In the genomic region with DNA sequence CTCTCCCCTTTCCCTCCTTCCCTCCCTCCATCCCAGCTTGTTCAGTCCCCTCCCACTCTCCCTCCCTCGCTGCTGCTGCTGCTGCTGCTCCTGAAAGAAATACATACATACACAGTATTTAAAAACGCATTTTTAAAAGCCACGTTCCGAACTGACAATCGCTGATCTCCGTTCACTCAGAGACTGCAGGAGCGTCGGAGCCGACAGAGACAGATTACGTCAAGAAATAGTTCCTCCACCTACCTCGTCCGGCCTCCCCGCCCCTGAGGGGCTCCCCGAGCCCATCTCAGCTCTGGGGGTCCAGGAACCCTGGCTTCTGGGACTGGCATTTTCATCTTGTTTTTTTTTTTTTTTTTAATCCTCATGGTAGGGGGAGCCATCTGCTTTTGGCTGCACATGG, we compare ENCODE assay signal across 11 mouse cellular contexts. TPM values are rescaled to one million over a fixed set of nuclear protein-coding genes. Genes with fewer than 3 reads are reported as not detected.
DNase-seq lines count a peak whose midpoint lies in the region; ATAC-seq and TF ChIP-seq lines count a peak whose summit lies in the region.
"Had no signal": no experiment of that assay in that cellular context is flagged by ENCODE, and none has a peak within 500 bp of the region (broad histone marks: within the 10 kb centered on the region; RNA-seq: fewer than 3 reads in every experiment).

No protein-coding gene starts in this region.

- no peak for TF ChIP-seq CTCF in heart, adult 2 months (IDR thresholded peaks at IDR 0.05)
- no peak for TF ChIP-seq CTCF in forebrain, postnatal 0 days (IDR thresholded peaks at IDR 0.05; ENCODE audit: low read depth)

- no peak overlapping the region for H3K27ac ChIP-seq in heart, embryonic 16.5 days (ENCODE audit: low read length)
- no peak overlapping the region for H3K27ac ChIP-seq in heart, adult 2 months
- H3K27ac ChIP-seq in ES-E14 (ENCODE audit: insufficient read depth, low read depth, low read length, poor library complexity, severe bottlenecking): no peak overlapping the region
- H3K27ac ChIP-seq in forebrain, postnatal 0 days (ENCODE audit: low read depth, low read length): no peak overlapping the region
- H3K27ac ChIP-seq in midbrain, embryonic 13.5 days: no peak overlapping the region

- WGBS in heart, embryonic 16.5 days: 1% methylated on average over 14 of the region's 14 CpGs
- 3% methylated on average over 14 of the region's 14 CpGs for WGBS in heart, adult 2 months
- under 1% methylated on average over 14 of the region's 14 CpGs for WGBS in forebrain, postnatal 0 days
- WGBS in midbrain, embryonic 13.5 days: under 1% methylated on average over 14 of the region's 14 CpGs

- no peak for ATAC-seq in heart, embryonic 16.5 days (replicated peaks; ENCODE audit: extremely low read depth, insufficient read depth, low FRiP score)
- no peak for ATAC-seq in forebrain, postnatal 0 days
- no peak for ATAC-seq in midbrain, embryonic 13.5 days
- no peak for ATAC-seq in activated CD4-positive, CD25-positive, alpha-beta regulatory T cell, adult 4 months

- peaks cover 93% of the 10 kb centered on the region for H3K27me3 ChIP-seq in heart, embryonic 16.5 days (ENCODE audit: control insufficient read depth, insufficient read depth, low read length)
- H3K27me3 ChIP-seq in heart, adult 2 months (ENCODE audit: control insufficient read depth, insufficient read depth, low read length): peaks cover 27% of the 10 kb centered on the region
- H3K27me3 ChIP-seq in forebrain, postnatal 0 days (ENCODE audit: insufficient read depth, low read length): peaks cover 93% of the 10 kb centered on the region
- H3K27me3 ChIP-seq in midbrain, embryonic 13.5 days: peaks cover 100% of the 10 kb centered on the region

- no peak for TF ChIP-seq POLR2A in heart, adult 2 months (IDR thresholded peaks at IDR 0.05; ENCODE audit: insufficient read depth, low read depth, low read length)

- peaks cover 7% of the 10 kb centered on the region for H3K4me1 ChIP-seq in heart, embryonic 16.5 days (ENCODE audit: control insufficient read depth, insufficient read depth, low read length)
- H3K4me1 ChIP-seq in heart, adult 2 months (ENCODE audit: control insufficient read depth, insufficient read depth, low read length): no peaks in the 10 kb centered on the region
- H3K4me1 ChIP-seq in ES-E14 (ENCODE audit: control insufficient read depth in 2 of 2, insufficient read depth in 2 of 2, low read length in 2 of 2, poor library complexity in 1 of 2): peaks cover 0 to 4% of the 10 kb centered on the region in 2 experiments; a peak in 1 of 4 replicates
- H3K4me1 ChIP-seq in forebrain, postnatal 0 days (ENCODE audit: insufficient read depth): no peaks in the 10 kb centered on the region
- peaks cover 7% of the 10 kb centered on the region; the same call in 1 of the 2 replicates for H3K4me1 ChIP-seq in midbrain, embryonic 13.5 days (replicated peaks)

- in situ Hi-C loops in ES-E14 (cut with MboI; ENCODE audit: low sequenced_read_pairs in 2 of 2, unreplicated experiment in 2 of 2): loop anchor here in 1 of 2 experiments (10.0 to 25.0 kb wide), 3 partner anchors 56 to 331 kb away; a partner anchor contains a TSS

- H3K4me3 ChIP-seq in heart, embryonic 16.5 days (ENCODE audit: low read length): no peak overlapping the region
- no peak overlapping the region for H3K4me3 ChIP-seq in heart, adult 2 months
- peak overlapping the region; percentile 8 to 60; a peak in 3 of 4 replicates for H3K4me3 ChIP-seq in ES-E14 (ENCODE audit: insufficient read depth in 1 of 2, low read depth in 1 of 2, low read length in 2 of 2, poor library complexity in 1 of 2, severe bottlenecking in 1 of 2)
- H3K4me3 ChIP-seq in forebrain, postnatal 0 days (ENCODE audit: low read depth, low read length): peak overlapping the region; percentile 16
- 0 out of 2 replicates have a peak overlapping the region, but pooled peaks have one; percentile 15 for H3K4me3 ChIP-seq in midbrain, embryonic 13.5 days (replicated peaks)

- 0 out of 2 replicates have a peak overlapping the region, but pooled peaks have one; percentile 46 for H3K4me2 ChIP-seq in heart, embryonic 16.5 days (ENCODE audit: low read depth, low read length)
- peak overlapping the region; percentile 33; the same call in 1 of the 2 replicates for H3K4me2 ChIP-seq in forebrain, postnatal 0 days (ENCODE audit: low read depth)
- peak overlapping the region; percentile 45 for H3K4me2 ChIP-seq in midbrain, embryonic 13.5 days (replicated peaks)

- H3K9me3 ChIP-seq in heart, embryonic 16.5 days (replicated peaks; ENCODE audit: control insufficient read depth, low read length): no peaks in the 10 kb centered on the region
- no peaks in the 10 kb centered on the region for H3K9me3 ChIP-seq in ES-E14 (ENCODE audit: control insufficient read depth, insufficient read depth, low read depth, low read length)
- H3K9me3 ChIP-seq in forebrain, postnatal 0 days (ENCODE audit: low read length): no peaks in the 10 kb centered on the region
- H3K9me3 ChIP-seq in midbrain, embryonic 13.5 days: no peaks in the 10 kb centered on the region

- H3K36me3 ChIP-seq in heart, embryonic 16.5 days (ENCODE audit: control insufficient read depth, insufficient read depth): no peaks in the 10 kb centered on the region
- H3K36me3 ChIP-seq in heart, adult 2 months (ENCODE audit: control insufficient read depth, insufficient read depth, low read length): no peaks in the 10 kb centered on the region
- H3K36me3 ChIP-seq in ES-E14 (ENCODE audit: control insufficient read depth, insufficient read depth, low read length, poor library complexity, severe bottlenecking): no peaks in the 10 kb centered on the region
- H3K36me3 ChIP-seq in forebrain, postnatal 0 days (ENCODE audit: insufficient read depth): no peaks in the 10 kb centered on the region
- no peaks in the 10 kb centered on the region for H3K36me3 ChIP-seq in midbrain, embryonic 13.5 days

- TF ChIP-seq EP300 in heart, adult 2 months (IDR thresholded peaks at IDR 0.05; ENCODE audit: insufficient read depth, low read depth, low read length): no peak

- no peak overlapping the region for H3K9ac ChIP-seq in heart, embryonic 16.5 days (ENCODE audit: low read length)
- no peak overlapping the region for H3K9ac ChIP-seq in heart, adult 2 months (ENCODE audit: low read depth, low read length)
- H3K9ac ChIP-seq in ES-E14 (ENCODE audit: insufficient read depth, low read depth, low read length, poor library complexity, severe bottlenecking): no peak overlapping the region
- no peak overlapping the region for H3K9ac ChIP-seq in forebrain, postnatal 0 days
- H3K9ac ChIP-seq in midbrain, embryonic 13.5 days (replicated peaks): no peak overlapping the region

- DNase-seq in heart, adult 2 months: no peak
- DNase-seq in ES-E14 (ENCODE audit: low read depth, low spot score): no peak
- no peak for DNase-seq in forebrain, postnatal 0 days
- no peak for DNase-seq in ovary, postnatal 10 days (ENCODE audit: low spot score)
- no peak for DNase-seq in adrenal gland, adult 2 months
- DNase-seq: thymus, postnatal 25 days had no signal

- intact Hi-C loops in heart, adult 2 months (cut with DNase I): loop anchor here (10.0 kb wide), 1 partner anchor 324 kb away; no protein-coding TSS in a partner anchor

- no peaks in the 10 kb centered on the region for H3K79me2 ChIP-seq in heart, adult 2 months (replicated peaks; ENCODE audit: control insufficient read depth, insufficient read depth, low read length)

RNA-seq across cellular contexts. Expression of a gene that starts 4.7 kb away (rescaled TPM):
- polyA plus RNA-seq in heart, embryonic 16.5 days (2015; fragmentation: Nextera tagmentation; extraction: Ambion mirVana): not detected in 2 replicates
- total RNA-seq in heart, adult 2 months (2021): not detected
- polyA plus RNA-seq in heart, adult 2 months (2012; rRNA removed): not detected in 2 replicates
- total RNA-seq in ES-E14 (2012; rRNA removed): 0.54 TPM in 1 of 2 replicates, not detected in the other
- not detected in 2 replicates for total RNA-seq in forebrain, postnatal 0 days (2014; rRNA removed)
- not detected in 2 replicates for polyA plus RNA-seq in forebrain, postnatal 0 days (2015; fragmentation: Nextera tagmentation; extraction: Ambion mirVana)
- polyA plus RNA-seq in midbrain, embryonic 13.5 days (2015; fragmentation: Nextera tagmentation; extraction: Ambion mirVana): not detected in 2 replicates
- polyA plus RNA-seq in activated CD4-positive, CD25-positive, alpha-beta regulatory T cell, adult 4 months (2017; shearing (Covaris generic)): not detected
- total RNA-seq in adrenal gland, adult 2 months (2021): 1 to 10 TPM in 1 of 2 experiments, under 1 TPM in 1; 0.49 to 1.8 TPM
- 3.7 and 6.7 TPM in 2 replicates for polyA plus RNA-seq in adrenal gland, adult 2 months (2012; rRNA removed)
- total RNA-seq: left cerebral cortex, adult 8-10 months; neutrophil, adult 5-6 weeks had no signal

RNA-seq across cellular contexts. Expression of a gene that starts 9.5 kb away (rescaled TPM):
- not detected in 2 replicates for polyA plus RNA-seq in heart, embryonic 16.5 days (2015; fragmentation: Nextera tagmentation; extraction: Ambion mirVana)
- total RNA-seq in heart, adult 2 months (2021): not detected
- polyA plus RNA-seq in heart, adult 2 months (2012; rRNA removed): not detected in 2 replicates
- total RNA-seq in ES-E14 (2012; rRNA removed): 0.22 TPM in 1 of 2 replicates, not detected in the other
- total RNA-seq in forebrain, postnatal 0 days (2014; rRNA removed): not detected in 2 replicates
- not detected in 2 replicates for polyA plus RNA-seq in forebrain, postnatal 0 days (2015; fragmentation: Nextera tagmentation; extraction: Ambion mirVana)
- polyA plus RNA-seq in midbrain, embryonic 13.5 days (2015; fragmentation: Nextera tagmentation; extraction: Ambion mirVana): not detected in 2 replicates
- polyA plus RNA-seq in activated CD4-positive, CD25-positive, alpha-beta regulatory T cell, adult 4 months (2017; shearing (Covaris generic)): under 1 TPM in 1 of 2 experiments, not detected in 1; 0.15 TPM
- total RNA-seq in adrenal gland, adult 2 months (2021): 10 to 100 TPM; 30.6 to 40.1 TPM
- 13.4 and 17.9 TPM in 2 replicates for polyA plus RNA-seq in adrenal gland, adult 2 months (2012; rRNA removed)
- total RNA-seq: left cerebral cortex, adult 8-10 months; neutrophil, adult 5-6 weeks had no signal

RNA-seq across cellular contexts. Expression of a gene that starts 13.7 kb away (rescaled TPM):
- polyA plus RNA-seq in heart, embryonic 16.5 days (2015; fragmentation: Nextera tagmentation; extraction: Ambion mirVana): 0.11 and 0.14 TPM in 2 replicates
- not detected for total RNA-seq in heart, adult 2 months (2021)
- 0.20 TPM in 1 of 2 replicates, not detected in the other for polyA plus RNA-seq in heart, adult 2 months (2012; rRNA removed)
- 0.22 TPM in 1 of 2 replicates, not detected in the other for total RNA-seq in ES-E14 (2012; rRNA removed)
- total RNA-seq in forebrain, postnatal 0 days (2014; rRNA removed): not detected in 2 replicates
- polyA plus RNA-seq in forebrain, postnatal 0 days (2015; fragmentation: Nextera tagmentation; extraction: Ambion mirVana): not detected in 2 replicates
- polyA plus RNA-seq in midbrain, embryonic 13.5 days (2015; fragmentation: Nextera tagmentation; extraction: Ambion mirVana): 0.09 TPM in 1 of 2 replicates, not detected in the other
- polyA plus RNA-seq in activated CD4-positive, CD25-positive, alpha-beta regulatory T cell, adult 4 months (2017; shearing (Covaris generic)): not detected
- total RNA-seq in adrenal gland, adult 2 months (2021): 10 to 100 TPM in 1 of 2 experiments, 1 to 10 TPM in 1; 6.7 to 10.3 TPM
- 7.0 and 7.5 TPM in 2 replicates for polyA plus RNA-seq in adrenal gland, adult 2 months (2012; rRNA removed)
- total RNA-seq: left cerebral cortex, adult 8-10 months; neutrophil, adult 5-6 weeks had no signal

RNA-seq across cellular contexts. Expression of a gene that starts 14.3 kb away (rescaled TPM):
- polyA plus RNA-seq in heart, embryonic 16.5 days (2015; fragmentation: Nextera tagmentation; extraction: Ambion mirVana): not detected in 2 replicates
- total RNA-seq in heart, adult 2 months (2021): not detected
- not detected in 2 replicates for polyA plus RNA-seq in heart, adult 2 months (2012; rRNA removed)
- 0.58 TPM in 1 of 2 replicates, not detected in the other for total RNA-seq in ES-E14 (2012; rRNA removed)
- not detected in 2 replicates for total RNA-seq in forebrain, postnatal 0 days (2014; rRNA removed)
- not detected in 2 replicates for polyA plus RNA-seq in forebrain, postnatal 0 days (2015; fragmentation: Nextera tagmentation; extraction: Ambion mirVana)
- polyA plus RNA-seq in midbrain, embryonic 13.5 days (2015; fragmentation: Nextera tagmentation; extraction: Ambion mirVana): not detected in 2 replicates
- not detected for polyA plus RNA-seq in activated CD4-positive, CD25-positive, alpha-beta regulatory T cell, adult 4 months (2017; shearing (Covaris generic))
- total RNA-seq in adrenal gland, adult 2 months (2021): under 1 TPM; 0.31 to 0.43 TPM
- polyA plus RNA-seq in adrenal gland, adult 2 months (2012; rRNA removed): 0.10 TPM in 1 of 2 replicates, not detected in the other
- total RNA-seq: left cerebral cortex, adult 8-10 months; neutrophil, adult 5-6 weeks had no signal

RNA-seq across cellular contexts. Expression of a gene that starts 17.1 kb away (rescaled TPM):
- 0.16 TPM in 1 of 2 replicates, not detected in the other for polyA plus RNA-seq in heart, embryonic 16.5 days (2015; fragmentation: Nextera tagmentation; extraction: Ambion mirVana)
- total RNA-seq in heart, adult 2 months (2021): not detected
- not detected in 2 replicates for polyA plus RNA-seq in heart, adult 2 months (2012; rRNA removed)
- 0.32 and 0.58 TPM in 2 replicates for total RNA-seq in ES-E14 (2012; rRNA removed)
- not detected in 2 replicates for total RNA-seq in forebrain, postnatal 0 days (2014; rRNA removed)
- polyA plus RNA-seq in forebrain, postnatal 0 days (2015; fragmentation: Nextera tagmentation; extraction: Ambion mirVana): not detected in 2 replicates
- not detected in 2 replicates for polyA plus RNA-seq in midbrain, embryonic 13.5 days (2015; fragmentation: Nextera tagmentation; extraction: Ambion mirVana)
- polyA plus RNA-seq in activated CD4-positive, CD25-positive, alpha-beta regulatory T cell, adult 4 months (2017; shearing (Covaris generic)): not detected
- 10 to 100 TPM; 52.2 to 60.3 TPM for total RNA-seq in adrenal gland, adult 2 months (2021)
- polyA plus RNA-seq in adrenal gland, adult 2 months (2012; rRNA removed): 41.6 and 58.1 TPM in 2 replicates
- total RNA-seq: left cerebral cortex, adult 8-10 months; neutrophil, adult 5-6 weeks had no signal

Comparison
In these comparisons a context has a peak if more than half of its experiments do, and no peak if none do; other contexts are left out.
1. H3K4me3 ChIP-seq: peak in ES-E14 (2 of 2), forebrain, postnatal 0 days (single experiment) and midbrain, embryonic 13.5 days (single experiment); none in heart, embryonic 16.5 days (single experiment) and heart, adult 2 months (single experiment).
2. RNA of a gene that starts 9.5 kb away (polyA plus RNA-seq): 13.4 to 17.9 TPM in adrenal gland, adult 2 months; 0.15 TPM in activated CD4-positive, CD25-positive, alpha-beta regulatory T cell, adult 4 months, not detected in heart, embryonic 16.5 days, not detected in heart, adult 2 months, not detected in forebrain, postnatal 0 days and not detected in midbrain, embryonic 13.5 days; every median in the first group is over 10 times any median in the second.
3. Peak in every context shown above with its lines, with median percentiles within 50 percentile points of each other: H3K4me2 ChIP-seq.